Mouse (Mus musculus) embryonic facial prominence, embryonic 13.5 days (tissue): ENCODE measurements at regions not wholly inside any gene's neighbourhood (a gene's known extent, or its start where the extent isn't known, plus 50 kb on each side); places are given as distances from the start of the nearest gene placed in this dataset.

Experiments
- ATAC-seq: fragments of 200-750 bp; cut with Nextera tagmentation; 2 replicates; pipeline ENCODE4 v1.8.0; 2017; ENCODE audit warnings: low read depth; ENCODE audit not compliant: insufficient number of reproducible peaks, insufficient read depth, low FRiP score, low TSS enrichment
- H3K27ac ChIP-seq: fragments of 300-500 bp; sonication (generic); 2 replicates; pipeline ENCODE4 v1.5.1; 2015; ENCODE audit warnings: moderate library complexity, mild to moderate bottlenecking, inconsistent platforms
- H3K27me3 ChIP-seq: fragments of 300-500 bp; sonication (generic); 2 replicates; pipeline ENCODE4 v1.6.1; 2015; ENCODE audit warnings: mild to moderate bottlenecking, inconsistent platforms
- H3K36me3 ChIP-seq: fragments of 300-500 bp; sonication (generic); 2 replicates; pipeline ENCODE4 v1.6.1; 2015; ENCODE audit warnings: mild to moderate bottlenecking, inconsistent platforms
- H3K4me1 ChIP-seq: fragments of 300-500 bp; sonication (generic); 2 replicates; pipeline ENCODE4 v1.6.1; 2015; ENCODE audit warnings: inconsistent platforms
- H3K4me2 ChIP-seq: fragments of 300-500 bp; sonication (generic); 2 replicates; pipeline ENCODE4 v1.6.1; 2015; ENCODE audit warnings: moderate library complexity, mild to moderate bottlenecking, inconsistent platforms
- H3K4me3 ChIP-seq: fragments of 300-500 bp; sonication (generic); 2 replicates; pipeline ENCODE4 v1.5.1; 2015; ENCODE audit warnings: mild to moderate bottlenecking, inconsistent platforms
- H3K9ac ChIP-seq: fragments of 300-500 bp; sonication (generic); 2 replicates; pipeline ENCODE4 v1.6.1; 2015; ENCODE audit warnings: mild to moderate bottlenecking, inconsistent platforms
- H3K9me3 ChIP-seq: fragments of 300-500 bp; sonication (generic); 2 replicates; pipeline ENCODE4 v1.6.1; 2016; ENCODE audit warnings: inconsistent platforms
- WGBS: fragments of 180-500 bp; shearing (Covaris S2); methylation state at CpG from one replicate; pipeline ENCODE4 v1.1.7; 2015; ENCODE audit warnings: mixed read lengths; 5-methylcytosine and 5-hydroxymethylcytosine counted together

DNA sequence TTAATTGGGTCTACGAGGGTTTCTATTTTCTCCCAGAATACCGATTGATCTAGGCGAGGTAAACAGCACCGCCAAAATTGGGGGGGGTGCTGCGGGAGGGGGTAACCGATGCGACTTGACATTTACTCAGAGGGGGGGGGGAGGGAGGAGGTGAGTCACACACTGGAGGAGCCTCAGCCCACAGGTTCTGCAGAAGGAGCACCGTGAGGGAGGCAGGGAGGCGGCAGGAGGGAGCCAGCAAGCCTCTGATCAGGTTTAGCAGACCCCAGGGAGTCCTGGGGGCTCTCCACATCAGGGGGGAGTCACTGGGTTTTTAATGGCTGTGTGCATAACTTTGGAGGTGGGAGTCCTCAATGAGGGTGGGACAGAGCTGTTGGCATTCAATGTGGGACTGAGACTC lies 51.3 kb upstream of the Ier5l start:
- peak overlapping the region; percentile 39 for H3K4me2 ChIP-seq
- WGBS = 10% methylated on average over 9 of the region's 9 CpGs
- peak overlapping the region; percentile 55; the same call in 1 of the 2 replicates for H3K27ac ChIP-seq
- no peaks in the 10 kb centered on the region for H3K9me3 ChIP-seq
- peak overlapping the region; percentile 36; the same call in 1 of the 2 replicates for H3K9ac ChIP-seq
- H3K36me3 ChIP-seq = no peaks in the 10 kb centered on the region
- no peak for ATAC-seq
- peaks cover 21% of the 10 kb centered on the region for H3K4me1 ChIP-seq
- no peak overlapping the region for H3K4me3 ChIP-seq
- no peaks in the 10 kb centered on the region for H3K27me3 ChIP-seq

DNA sequence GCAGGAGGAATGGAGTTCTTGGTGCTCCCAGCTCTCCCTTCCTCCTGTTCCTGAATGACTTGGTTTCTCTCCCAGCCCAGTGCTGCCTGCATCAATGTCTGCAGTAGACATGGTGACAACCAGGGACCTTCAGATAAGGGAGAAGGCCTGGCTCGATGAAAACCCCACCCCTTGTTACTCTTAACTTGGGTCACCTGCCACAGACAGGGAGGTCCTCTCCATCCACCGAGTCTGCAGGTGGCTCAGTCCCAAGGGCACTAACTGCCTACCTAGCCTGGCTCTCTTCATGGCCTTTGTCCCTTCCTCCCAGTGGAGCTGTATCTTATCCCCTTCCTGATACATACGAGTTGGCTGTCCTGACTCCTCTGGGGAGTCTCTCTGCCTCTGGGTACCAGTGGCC lies 51.8 kb upstream of the Ier5l start:
- Histone ChIP-seq H3K4me2 (0 out of 2 replicates have a peak overlapping the region, but pooled peaks have one; percentile 39), H3K4me1 (peaks cover 21% of the 10 kb centered on the region), H3K27me3 (no peaks in the 10 kb centered on the region), H3K9me3 (no peaks in the 10 kb centered on the region), H3K4me3 (no peak overlapping the region), H3K36me3 (no peaks in the 10 kb centered on the region), H3K27ac (0 out of 2 replicates have a peak overlapping the region, but pooled peaks have one; percentile 55), H3K9ac (peak overlapping the region; percentile 36; the same call in 1 of the 2 replicates)
- 59% methylated on average over 3 of the region's 3 CpGs for WGBS
- ATAC-seq = no peak

DNA sequence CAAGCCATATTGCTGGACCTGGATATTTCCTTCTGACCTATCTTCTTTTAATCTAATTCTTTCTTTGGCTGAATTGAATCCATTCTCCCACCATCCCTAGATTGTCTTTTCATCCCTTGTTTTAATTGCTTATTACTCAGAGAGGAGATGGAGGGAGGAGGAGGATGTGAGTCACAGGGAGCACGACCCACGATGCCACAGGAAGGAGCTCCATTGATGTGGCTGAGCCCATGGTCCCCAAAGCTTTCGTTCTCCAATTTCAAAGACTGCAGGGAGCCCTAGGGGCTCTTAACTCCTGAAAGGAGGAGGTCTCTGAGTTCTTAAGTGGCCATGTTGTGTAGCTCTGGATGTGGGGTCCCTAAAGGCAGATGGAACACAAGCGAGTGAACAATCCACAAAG lies 53.5 kb upstream of the Ier5l start:
- ATAC-seq = no peak
- WGBS = 21% methylated on average over 4 of the region's 4 CpGs
- no peaks in the 10 kb centered on the region for H3K9me3 ChIP-seq

DNA sequence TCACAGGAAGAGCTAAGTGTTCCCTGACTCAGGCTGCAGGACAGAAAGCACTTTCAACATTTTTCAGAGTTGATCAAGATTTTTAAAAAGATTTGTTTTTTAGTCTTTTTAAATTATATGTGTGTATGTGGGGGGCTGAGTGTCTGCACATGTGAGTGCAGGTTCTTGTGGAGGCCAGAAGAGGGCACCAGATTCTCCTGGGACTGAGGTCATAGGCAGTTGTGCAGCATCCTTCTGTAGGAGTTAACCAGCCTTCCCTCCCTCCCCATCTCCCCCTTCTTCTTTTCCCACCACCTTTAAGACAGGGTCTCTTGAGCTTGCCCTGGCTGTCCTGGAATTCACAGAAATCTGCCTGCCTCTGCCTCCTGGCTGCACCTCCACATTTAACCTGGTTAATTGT lies 58.9 kb upstream of the Ier5l start:
- H3K9ac ChIP-seq = no peak overlapping the region
- no peak overlapping the region for H3K27ac ChIP-seq
- H3K27me3 ChIP-seq = no peaks in the 10 kb centered on the region
- no peaks in the 10 kb centered on the region for H3K9me3 ChIP-seq
- no peak overlapping the region for H3K4me2 ChIP-seq
- ATAC-seq = no peak
- H3K4me3 ChIP-seq = no peak overlapping the region
- no peaks in the 10 kb centered on the region for H3K36me3 ChIP-seq
- no peaks in the 10 kb centered on the region for H3K4me1 ChIP-seq

More for the DNA sequence above, 53.5 kb upstream of the Ier5l start:
- no peaks in the 10 kb centered on the region for H3K27me3 ChIP-seq
- H3K36me3 ChIP-seq = no peaks in the 10 kb centered on the region
- H3K9ac ChIP-seq = no peak overlapping the region
- no peak overlapping the region for H3K4me3 ChIP-seq
- no peak overlapping the region for H3K4me2 ChIP-seq
- no peak overlapping the region for H3K27ac ChIP-seq
- H3K4me1 ChIP-seq = peaks cover 21% of the 10 kb centered on the region

DNA sequence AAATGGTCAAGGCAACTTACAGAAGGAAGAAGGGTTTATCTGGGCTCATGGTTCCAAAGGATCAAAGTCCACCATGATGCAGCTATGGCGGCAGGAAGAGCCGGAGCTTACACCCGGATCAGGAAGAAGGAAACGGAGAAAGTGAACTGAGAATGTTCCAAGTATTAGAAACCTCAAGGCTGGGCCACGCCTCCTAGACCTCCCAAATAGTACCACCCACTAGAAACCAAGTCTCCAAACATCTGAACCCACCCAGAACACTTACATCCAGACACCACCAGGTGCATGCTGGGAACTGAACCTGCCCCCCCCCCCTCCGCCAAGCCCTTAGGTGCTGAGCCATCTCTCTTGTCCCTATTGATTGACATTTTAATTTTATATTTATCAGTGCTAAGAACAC lies 59.3 kb upstream of the Ier5l start:
- Histone ChIP-seq H3K9me3 (no peaks in the 10 kb centered on the region), H3K27me3 (no peaks in the 10 kb centered on the region), H3K4me2 (no peak overlapping the region), H3K4me1 (no peaks in the 10 kb centered on the region), H3K4me3 (no peak overlapping the region), H3K27ac (no peak overlapping the region), H3K36me3 (no peaks in the 10 kb centered on the region), H3K9ac (no peak overlapping the region)
- no peak for ATAC-seq
- 93% methylated on average over 6 of the region's 6 CpGs for WGBS

DNA sequence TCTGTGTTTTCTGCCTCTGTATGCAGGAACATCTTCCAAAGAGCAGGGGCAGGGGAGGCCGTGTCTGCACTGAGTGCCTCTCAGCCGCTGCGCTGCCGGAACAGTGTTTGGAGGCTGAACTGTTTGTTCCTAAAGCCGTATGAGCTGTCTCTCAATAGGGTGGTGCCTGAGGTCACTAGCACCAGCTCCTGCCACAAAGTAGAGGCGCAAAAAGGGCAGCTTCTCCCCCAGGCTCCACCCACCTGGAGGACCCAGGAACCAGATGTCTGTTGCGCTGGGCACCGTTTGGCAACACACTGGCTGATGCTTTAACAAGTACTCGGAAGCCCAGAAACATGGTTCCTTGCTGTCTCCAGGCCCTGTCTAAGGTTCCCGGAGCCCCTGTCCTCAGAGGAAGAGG lies 60.4 kb upstream of the Cstad start:
- H3K9me3 ChIP-seq = no peaks in the 10 kb centered on the region
- 57% methylated on average over 10 of the region's 10 CpGs for WGBS
- H3K9ac ChIP-seq = no peak overlapping the region
- H3K27ac ChIP-seq = no peak overlapping the region
- H3K4me3 ChIP-seq = no peak overlapping the region
- H3K36me3 ChIP-seq = no peaks in the 10 kb centered on the region
- no peak for ATAC-seq
- no peaks in the 10 kb centered on the region for H3K27me3 ChIP-seq
- no peaks in the 10 kb centered on the region for H3K4me1 ChIP-seq
- no peak overlapping the region for H3K4me2 ChIP-seq

DNA sequence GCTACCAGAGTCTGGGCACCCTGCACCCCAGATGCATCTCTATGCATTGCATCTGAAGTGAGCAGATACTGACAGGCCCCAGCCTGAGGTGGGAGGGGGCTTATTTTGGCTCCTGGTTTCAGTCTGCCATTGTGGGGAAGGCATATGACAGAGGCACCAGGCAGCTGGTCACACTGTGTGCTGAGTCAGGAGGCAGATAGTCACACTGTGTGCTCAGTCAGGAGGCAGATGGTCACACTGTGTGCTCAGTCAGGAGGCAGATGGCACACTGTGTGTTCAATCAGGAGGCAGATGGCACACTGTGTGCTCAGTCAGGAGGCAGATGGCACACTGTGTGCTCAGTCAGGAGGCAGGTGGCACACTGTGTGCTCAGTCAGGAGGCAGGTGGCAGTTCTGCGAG lies 55.5 kb upstream of the Cstad start:
- Histone ChIP-seq H3K4me1 (0 out of 2 replicates have a peak, but pooled peaks cover 6% of the 10 kb centered on the region), H3K4me2 (no peak overlapping the region), H3K36me3 (no peaks in the 10 kb centered on the region), H3K4me3 (no peak overlapping the region), H3K9ac (no peak overlapping the region), H3K27ac (no peak overlapping the region), H3K27me3 (no peaks in the 10 kb centered on the region), H3K9me3 (no peaks in the 10 kb centered on the region)
- no peak for ATAC-seq
- WGBS = 88% methylated on average over 1 of the region's 1 CpGs

DNA sequence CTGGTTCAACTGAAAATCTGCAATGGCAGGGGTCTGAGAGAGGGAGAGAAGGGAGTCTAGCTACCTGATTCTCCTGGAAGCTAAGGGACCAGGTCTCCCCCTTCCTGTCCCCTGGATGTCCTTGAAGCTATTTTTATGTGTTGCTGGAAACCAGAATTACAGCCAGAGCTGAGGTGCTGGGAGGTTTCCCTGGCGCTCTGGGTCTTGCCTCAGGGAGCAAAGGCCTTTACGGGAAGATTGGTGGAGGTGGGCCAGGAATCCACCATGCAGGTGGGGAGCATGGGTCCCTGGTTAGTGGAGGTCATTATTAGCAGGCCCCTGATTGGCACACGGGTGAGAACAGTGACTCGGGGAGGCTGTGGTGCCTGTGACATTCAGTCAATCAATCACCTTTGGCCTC lies 53.3 kb upstream of the Cstad start:
- Histone ChIP-seq H3K4me2 (no peak overlapping the region), H3K9me3 (no peaks in the 10 kb centered on the region), H3K36me3 (no peaks in the 10 kb centered on the region), H3K4me1 (peaks cover 26% of the 10 kb centered on the region), H3K27me3 (no peaks in the 10 kb centered on the region), H3K27ac (0 out of 2 replicates have a peak overlapping the region, but pooled peaks have one; percentile 18), H3K9ac (peak overlapping the region; percentile 11), H3K4me3 (no peak overlapping the region)
- 44% methylated on average over 4 of the region's 4 CpGs for WGBS
- ATAC-seq = no peak

DNA sequence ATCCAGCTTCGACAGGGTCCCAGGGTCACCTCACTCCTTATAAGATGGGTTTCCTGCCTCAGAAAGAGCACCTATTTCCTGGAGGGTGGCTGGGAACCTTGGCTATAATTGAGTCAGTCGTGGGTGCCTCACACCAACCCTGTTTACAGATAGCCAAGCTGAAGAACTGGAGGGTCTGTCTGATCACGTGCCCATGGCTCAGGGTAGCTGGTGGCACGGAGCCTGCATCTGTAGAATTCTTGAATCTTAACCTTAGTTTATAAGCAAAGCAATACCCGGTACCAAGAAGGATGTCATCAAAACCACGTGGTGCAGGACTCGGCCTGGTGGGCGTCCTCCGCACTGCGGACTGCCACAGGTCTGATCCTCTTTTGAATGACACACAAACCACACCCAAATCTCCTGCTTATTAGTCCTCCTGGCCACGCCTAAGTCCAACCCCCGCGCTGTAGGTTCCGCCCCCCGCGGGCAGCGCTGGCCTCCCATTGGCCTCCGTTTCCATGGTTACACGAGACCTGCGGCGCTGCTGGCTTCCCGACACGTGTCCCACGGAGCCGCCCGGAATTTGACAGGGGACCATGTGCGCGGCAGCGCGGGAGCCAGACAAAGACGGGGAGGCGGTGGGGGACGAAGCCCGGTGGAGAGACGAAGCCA lies 49.9 kb upstream of the Cstad start:
- H3K4me3 ChIP-seq = peak overlapping the region; percentile 34
- WGBS = 2% methylated on average over 35 of the region's 35 CpGs
- H3K27me3 ChIP-seq = no peaks in the 10 kb centered on the region
- no peaks in the 10 kb centered on the region for H3K36me3 ChIP-seq
- H3K27ac ChIP-seq = peak overlapping the region; percentile 57
- H3K4me2 ChIP-seq = peak overlapping the region; percentile 66
- H3K9ac ChIP-seq = peak overlapping the region; percentile 51
- ATAC-seq = peak; percentile 83
- H3K9me3 ChIP-seq = no peaks in the 10 kb centered on the region
- peaks cover 35% of the 10 kb centered on the region for H3K4me1 ChIP-seq
